Mouse (Mus musculus) mouse embryonic stem cell (cell line): ENCODE results near the gene Pigk.
"Not testable (repeated sequence)": the region's sequence is repeated elsewhere in the genome, so short reads cannot be mapped to it uniquely, and the experiment has no call there.

Source experiments
- in situ Hi-C, 2 experiments: fragments of 300-500 bp; cut with MboI; formaldehyde crosslinking; loops; 1 replicate in 1 of 2; 3 replicates in 1 of 2; pipeline ENCODE4 v1.14.3; 2019 to 2020; ENCODE audit warnings: low sequenced_read_pairs in 2 of 2, low pct_unique_long_range_greater_than_20kb in 1 of 2, mixed read lengths in 1 of 2; ENCODE audit not compliant: unreplicated experiment in 1 of 2

Pigk gene

GRCm38 (mm10) chr3:152758500-152759032 lies 44.7 kb downstream of the Pigk start:
- in situ Hi-C loops: no loop called here

GRCm38 (mm10) chr3:152761116-152761515 lies 47.2 kb downstream of the Pigk start:
- in situ Hi-C loops: no loop called here

- in situ Hi-C loops: no loop called here
Measured at GRCm38 (mm10) chr3:152761661-152762060, 47.8 kb downstream of the Pigk start.

- in situ Hi-C loops: no loop called here
Measured at GRCm38 (mm10) chr3:152762302-152762701, 48.4 kb downstream of the Pigk start.

- in situ Hi-C loops: no loop called here
Measured at GRCm38 (mm10) chr3:152763139-152763882, 49.4 kb downstream of the Pigk start.

- in situ Hi-C loops: no loop called here
Measured at GRCm38 (mm10) chr3:152764516-152765312, 50.8 kb downstream of the Pigk start.

- in situ Hi-C loops: no loop called here
Measured at GRCm38 (mm10) chr3:152767485-152767884, 53.6 kb downstream of the Pigk start.

- in situ Hi-C loops: no loop called here
Measured at GRCm38 (mm10) chr3:152770056-152770455, 56.2 kb downstream of the Pigk start.

GRCm38 (mm10) chr3:152776363-152776762 lies 62.5 kb downstream of the Pigk start:
- in situ Hi-C loops: no loop called here

GRCm38 (mm10) chr3:152776872-152777540 lies 63.1 kb downstream of the Pigk start:
- in situ Hi-C loops: no loop called here

GRCm38 (mm10) chr3:152779819-152780218 lies 65.9 kb downstream of the Pigk start:
- in situ Hi-C loops: no loop called here

GRCm38 (mm10) chr3:152783792-152784191 lies 69.9 kb downstream of the Pigk start:
- in situ Hi-C loops: no loop called here

- in situ Hi-C loops: not testable (repeated sequence)
Measured at GRCm38 (mm10) chr3:152784353-152784752, 70.5 kb downstream of the Pigk start.

GRCm38 (mm10) chr3:152788301-152788953 lies 74.5 kb downstream of the Pigk start:
- in situ Hi-C loops: not testable (repeated sequence)

- in situ Hi-C loops: no loop called here
Measured at GRCm38 (mm10) chr3:152792601-152793000, 78.7 kb downstream of the Pigk start.

GRCm38 (mm10) chr3:152793006-152793405 lies 79.1 kb downstream of the Pigk start:
- in situ Hi-C loops: no loop called here

GRCm38 (mm10) chr3:152796216-152796615 lies 82.3 kb downstream of the Pigk start:
- in situ Hi-C loops: no loop called here

- in situ Hi-C loops: no loop called here
Measured at GRCm38 (mm10) chr3:152797354-152797753, 83.5 kb downstream of the Pigk start.
